ENCODE assay signal across 8 mouse cellular contexts in genomic region chr16:56131666-56132065, GRCm38 (mm10).
A peak's percentile ranks its signal among the peaks of the same experiment; 100 is the strongest.
DNase-seq lines count a peak whose midpoint lies in the region; ATAC-seq lines count a peak whose summit lies in the region.

No protein-coding gene starts in this region.

- WGBS in hindbrain, embryonic 11.5 days: 46% methylated on average over 3 of the region's 3 CpGs
- 34% methylated on average over 3 of the region's 3 CpGs for WGBS in hindbrain, embryonic 16.5 days
- WGBS in neural tube, embryonic 15.5 days: 48% methylated on average over 3 of the region's 3 CpGs

- H3K27me3 ChIP-seq in hindbrain, embryonic 11.5 days (ENCODE audit: control insufficient read depth, insufficient read depth, low read length): no peaks in the 10 kb centered on the region
- H3K27me3 ChIP-seq in hindbrain, embryonic 16.5 days (replicated peaks; ENCODE audit: control insufficient read depth, insufficient read depth, low read length): no peaks in the 10 kb centered on the region
- H3K27me3 ChIP-seq in neural tube, embryonic 15.5 days (replicated peaks): no peaks in the 10 kb centered on the region

- H3K27ac ChIP-seq in hindbrain, embryonic 11.5 days (ENCODE audit: low read depth, low read length): no peak overlapping the region
- H3K27ac ChIP-seq in hindbrain, embryonic 16.5 days (ENCODE audit: low read depth, low read length): no peak overlapping the region
- H3K27ac ChIP-seq in neural tube, embryonic 15.5 days (replicated peaks): no peak overlapping the region

- no peak overlapping the region for H3K4me2 ChIP-seq in hindbrain, embryonic 11.5 days (replicated peaks; ENCODE audit: low read depth, low read length)
- H3K4me2 ChIP-seq in hindbrain, embryonic 16.5 days (ENCODE audit: low read length): no peak overlapping the region
- H3K4me2 ChIP-seq in neural tube, embryonic 15.5 days: no peak overlapping the region

- peak; percentile 32 for DNase-seq in hindbrain, embryonic 11.5 days (ENCODE audit: low spot score)
- peak; percentile 62 for DNase-seq in A20 (ENCODE audit: low read depth, low spot score)
- DNase-seq in MN1 (ENCODE audit: low spot score): peak; percentile 41
- DNase-seq in forelimb bud, embryonic 11.5 days (ENCODE audit: low read depth, low spot score): peak; percentile 37
- DNase-seq in frontal cortex, postnatal 36 days (ENCODE audit: low spot score in 2 of 2): no peak
- DNase-seq in urinary bladder, postnatal 25 days (ENCODE audit: low spot score): no peak

- no peaks in the 10 kb centered on the region for H3K4me1 ChIP-seq in hindbrain, embryonic 11.5 days (replicated peaks; ENCODE audit: control insufficient read depth, insufficient read depth, low read length)
- no peaks in the 10 kb centered on the region for H3K4me1 ChIP-seq in hindbrain, embryonic 16.5 days (ENCODE audit: control insufficient read depth, insufficient read depth, low read depth, low read length)
- H3K4me1 ChIP-seq in neural tube, embryonic 15.5 days: no peaks in the 10 kb centered on the region

- no peak for ATAC-seq in hindbrain, embryonic 11.5 days (ENCODE audit: low FRiP score)
- ATAC-seq in hindbrain, embryonic 16.5 days: no peak
- ATAC-seq in neural tube, embryonic 15.5 days (ENCODE audit: low FRiP score): no peak

- no peak overlapping the region for H3K4me3 ChIP-seq in hindbrain, embryonic 11.5 days (ENCODE audit: low read depth, low read length)
- no peak overlapping the region for H3K4me3 ChIP-seq in hindbrain, embryonic 16.5 days (ENCODE audit: low read length)
- H3K4me3 ChIP-seq in neural tube, embryonic 15.5 days (replicated peaks): no peak overlapping the region

- H3K9me3 ChIP-seq in hindbrain, embryonic 11.5 days (ENCODE audit: control insufficient read depth, low read length): no peaks in the 10 kb centered on the region
- H3K9me3 ChIP-seq in hindbrain, embryonic 16.5 days (ENCODE audit: control insufficient read depth, low read length): no peaks in the 10 kb centered on the region
- H3K9me3 ChIP-seq in neural tube, embryonic 15.5 days (replicated peaks): no peaks in the 10 kb centered on the region

- H3K36me3 ChIP-seq in hindbrain, embryonic 11.5 days (ENCODE audit: control insufficient read depth, insufficient read depth, low read length): no peaks in the 10 kb centered on the region
- peaks cover 8% of the 10 kb centered on the region for H3K36me3 ChIP-seq in hindbrain, embryonic 16.5 days (ENCODE audit: control insufficient read depth, insufficient read depth, low read length)
- peaks cover 22% of the 10 kb centered on the region for H3K36me3 ChIP-seq in neural tube, embryonic 15.5 days

- no peak overlapping the region for H3K9ac ChIP-seq in hindbrain, embryonic 11.5 days (ENCODE audit: low read depth, low read length)
- H3K9ac ChIP-seq in hindbrain, embryonic 16.5 days (ENCODE audit: low read depth, low read length): no peak overlapping the region
- H3K9ac ChIP-seq in neural tube, embryonic 15.5 days (replicated peaks): no peak overlapping the region

Comparison
In these comparisons a context has a peak if more than half of its experiments do, and no peak if none do; other contexts are left out.
1. DNase-seq: peak in hindbrain, embryonic 11.5 days (single experiment), A20 (single experiment), MN1 (single experiment) and forelimb bud, embryonic 11.5 days (single experiment); none in frontal cortex, postnatal 36 days (0 of 2) and urinary bladder, postnatal 25 days (single experiment).